Comparison of ENCODE assay signal across 13 mouse cellular contexts in genomic region chr1:168402683-168403082, GRCm38 (mm10). TPM values are rescaled to one million over a fixed set of nuclear protein-coding genes. Genes with fewer than 3 reads are reported as not detected.
DNase-seq lines count a peak whose midpoint lies in the region; ATAC-seq and TF ChIP-seq lines count a peak whose summit lies in the region.
"Had no signal": no experiment of that assay in that cellular context is flagged by ENCODE, and none has a peak within 500 bp of the region (broad histone marks: within the 10 kb centered on the region; RNA-seq: fewer than 3 reads in every experiment).

No protein-coding gene starts in this region.

- no peak overlapping the region for H3K27ac ChIP-seq in hindbrain, embryonic 14.5 days
- no peak overlapping the region for H3K27ac ChIP-seq in hindbrain, embryonic 11.5 days (ENCODE audit: low read depth, low read length)
- peak overlapping the region; percentile 63; the same call in 1 of the 2 replicates for H3K27ac ChIP-seq in embryonic facial prominence, embryonic 12.5 days
- H3K27ac ChIP-seq in kidney, postnatal 0 days, result no peak overlapping the region
- H3K27ac ChIP-seq: liver, embryonic 14.5 days had no signal

- no peak for DNase-seq in hindbrain, embryonic 14.5 days (ENCODE audit: low spot score)
- no peak for DNase-seq in hindbrain, embryonic 11.5 days (ENCODE audit: low spot score)
- peak; percentile 47 for DNase-seq in ES-CJ7 (ENCODE audit: low read depth, low spot score)
- DNase-seq in kidney, postnatal 0 days (ENCODE audit: low spot score), result no peak
- no peak for DNase-seq in urinary bladder, postnatal 4 days (ENCODE audit: low spot score in 2 of 2)
- no peak for DNase-seq in cerebellum, postnatal 36 days
- DNase-seq: cerebellum, adult 18-20 months; gastrocnemius, postnatal 25 days; thymus, postnatal 4 days had no signal

- WGBS in hindbrain, embryonic 14.5 days, result 43% methylated on average over 7 of the region's 7 CpGs
- 44% methylated on average over 7 of the region's 7 CpGs for WGBS in hindbrain, embryonic 11.5 days
- WGBS in embryonic facial prominence, embryonic 12.5 days, result 32% methylated on average over 7 of the region's 7 CpGs
- 39% methylated on average over 7 of the region's 7 CpGs for WGBS in kidney, postnatal 0 days

- no peak for TF ChIP-seq CTCF in kidney, postnatal 0 days (IDR thresholded peaks at IDR 0.05; ENCODE audit: low read depth)

- no peak overlapping the region for H3K4me2 ChIP-seq in hindbrain, embryonic 14.5 days (replicated peaks)
- no peak overlapping the region for H3K4me2 ChIP-seq in hindbrain, embryonic 11.5 days (replicated peaks; ENCODE audit: low read depth, low read length)
- H3K4me2 ChIP-seq in embryonic facial prominence, embryonic 12.5 days (replicated peaks), result no peak overlapping the region
- H3K4me2 ChIP-seq in kidney, postnatal 0 days (ENCODE audit: low read length), result no peak overlapping the region; the same call in 1 of the 2 replicates

- ATAC-seq in hindbrain, embryonic 14.5 days (ENCODE audit: low FRiP score), result peak; percentile 22; the same call in 1 of the 2 replicates
- ATAC-seq in hindbrain, embryonic 11.5 days (ENCODE audit: low FRiP score), result no peak
- ATAC-seq in embryonic facial prominence, embryonic 12.5 days (ENCODE audit: insufficient number of reproducible peaks, insufficient read depth, low FRiP score, low TSS enrichment), result peak; percentile 49; the same call in 1 of the 2 replicates
- ATAC-seq in kidney, postnatal 0 days (replicated peaks; ENCODE audit: low FRiP score, low read depth), result peak; percentile 43; the same call in 1 of the 2 replicates
- ATAC-seq in erythroblast, adult 5-6 weeks (replicated peaks; ENCODE audit: low FRiP score, poor library complexity, severe bottlenecking), result no peak

- no peak overlapping the region for H3K9ac ChIP-seq in hindbrain, embryonic 14.5 days
- no peak overlapping the region for H3K9ac ChIP-seq in hindbrain, embryonic 11.5 days (ENCODE audit: low read depth, low read length)
- H3K9ac ChIP-seq in embryonic facial prominence, embryonic 12.5 days, result no peak overlapping the region
- no peak overlapping the region for H3K9ac ChIP-seq in kidney, postnatal 0 days (ENCODE audit: low read depth, low read length)
- H3K9ac ChIP-seq: liver, embryonic 14.5 days had no signal

- H3K9me3 ChIP-seq in hindbrain, embryonic 14.5 days (ENCODE audit: control insufficient read depth, low read length), result no peaks in the 10 kb centered on the region
- no peaks in the 10 kb centered on the region for H3K9me3 ChIP-seq in hindbrain, embryonic 11.5 days (ENCODE audit: control insufficient read depth, low read length)
- no peaks in the 10 kb centered on the region for H3K9me3 ChIP-seq in embryonic facial prominence, embryonic 12.5 days
- H3K9me3 ChIP-seq in kidney, postnatal 0 days (replicated peaks; ENCODE audit: low read length), result no peaks in the 10 kb centered on the region

- peaks cover 11% of the 10 kb centered on the region for H3K4me1 ChIP-seq in hindbrain, embryonic 14.5 days (replicated peaks; ENCODE audit: control insufficient read depth, insufficient read depth, low read length)
- 0 out of 2 replicates have a peak, but pooled peaks cover 4% of the 10 kb centered on the region for H3K4me1 ChIP-seq in hindbrain, embryonic 11.5 days (replicated peaks; ENCODE audit: control insufficient read depth, insufficient read depth, low read length)
- H3K4me1 ChIP-seq in embryonic facial prominence, embryonic 12.5 days, result peaks cover 50% of the 10 kb centered on the region
- peaks cover 20% of the 10 kb centered on the region for H3K4me1 ChIP-seq in kidney, postnatal 0 days (replicated peaks; ENCODE audit: insufficient read depth, low read length)

- H3K4me3 ChIP-seq in hindbrain, embryonic 14.5 days (replicated peaks; ENCODE audit: low read length), result no peak overlapping the region
- no peak overlapping the region for H3K4me3 ChIP-seq in hindbrain, embryonic 11.5 days (ENCODE audit: low read depth, low read length)
- no peak overlapping the region for H3K4me3 ChIP-seq in embryonic facial prominence, embryonic 12.5 days
- no peak overlapping the region for H3K4me3 ChIP-seq in kidney, postnatal 0 days (replicated peaks; ENCODE audit: low read depth, low read length)
- H3K4me3 ChIP-seq: erythroblast, embryonic 14.5 days had no signal

- 0 out of 2 replicates have a peak, but pooled peaks cover 14% of the 10 kb centered on the region for H3K36me3 ChIP-seq in hindbrain, embryonic 14.5 days (replicated peaks; ENCODE audit: control insufficient read depth, insufficient read depth)
- no peaks in the 10 kb centered on the region for H3K36me3 ChIP-seq in hindbrain, embryonic 11.5 days (ENCODE audit: control insufficient read depth, insufficient read depth, low read length)
- H3K36me3 ChIP-seq in embryonic facial prominence, embryonic 12.5 days, result peaks cover 23% of the 10 kb centered on the region; the same call in 1 of the 2 replicates
- H3K36me3 ChIP-seq in kidney, postnatal 0 days (ENCODE audit: insufficient read depth, low read length), result no peaks in the 10 kb centered on the region

- H3K27me3 ChIP-seq in hindbrain, embryonic 14.5 days (ENCODE audit: control insufficient read depth, insufficient read depth, low read length), result no peaks in the 10 kb centered on the region
- no peaks in the 10 kb centered on the region for H3K27me3 ChIP-seq in hindbrain, embryonic 11.5 days (ENCODE audit: control insufficient read depth, insufficient read depth, low read length)
- no peaks in the 10 kb centered on the region for H3K27me3 ChIP-seq in embryonic facial prominence, embryonic 12.5 days
- no peaks in the 10 kb centered on the region for H3K27me3 ChIP-seq in kidney, postnatal 0 days (ENCODE audit: insufficient read depth, low read length)

RNA-seq across cellular contexts. Expression of gene Pbx1, which starts 29.4 kb away (rescaled TPM):
- polyA plus RNA-seq in hindbrain, embryonic 14.5 days (2014; fragmentation: Nextera tagmentation; extraction: Ambion mirVana), result 46.3 and 48.6 TPM in 2 replicates
- 49.0 and 59.2 TPM in 2 replicates for polyA plus RNA-seq in hindbrain, embryonic 11.5 days (2014; fragmentation: Nextera tagmentation; extraction: Ambion mirVana)
- polyA plus RNA-seq in embryonic facial prominence, embryonic 12.5 days (2016; fragmentation: Nextera tagmentation; extraction: Ambion mirVana), result 66.3 and 66.8 TPM in 2 replicates
- 55.7 and 59.4 TPM in 2 replicates for polyA plus RNA-seq in kidney, postnatal 0 days (2015; fragmentation: Nextera tagmentation; extraction: Ambion mirVana)
- 5.6 and 6.1 TPM in 2 replicates for total RNA-seq in erythroblast, adult 5-6 weeks (2015; ENCODE audit: low replicate concordance)
- 3.2 and 5.2 TPM in 2 replicates for total RNA-seq in erythroblast, adult 5-6 weeks (2017; ENCODE audit: low replicate concordance)

Comparison
In these comparisons a context has a peak if more than half of its experiments do, and no peak if none do; other contexts are left out.
1. ATAC-seq: peak in hindbrain, embryonic 14.5 days (single experiment), embryonic facial prominence, embryonic 12.5 days (single experiment) and kidney, postnatal 0 days (single experiment); none in hindbrain, embryonic 11.5 days (single experiment) and erythroblast, adult 5-6 weeks (single experiment).